22 mouse cellular contexts compared by ENCODE assay signal in genomic region chr16:43360112-43360511, GRCm38 (mm10).
A peak's percentile ranks its signal among the peaks of the same experiment; 100 is the strongest.
DNase-seq lines count a peak whose midpoint lies in the region; ATAC-seq and TF ChIP-seq lines count a peak whose summit lies in the region.
"Had no signal": no experiment of that assay in that cellular context is flagged by ENCODE, and none has a peak within 500 bp of the region (broad histone marks: within the 10 kb centered on the region; RNA-seq: fewer than 3 reads in every experiment).

No protein-coding gene starts in this region.

- intact Hi-C loops in heart, postnatal 10 days (cut with DNase I), result loop anchor here (10.0 kb wide), 1 partner anchor 215 kb away; no protein-coding TSS in a partner anchor

- no peak for TF ChIP-seq CTCF in cerebellum, adult 2 months (IDR thresholded peaks at IDR 0.05; ENCODE audit: borderline replicate concordance, insufficient read depth, low read depth, low read length)
- no peak for TF ChIP-seq CTCF in liver, adult 2 months (IDR thresholded peaks at IDR 0.05; ENCODE audit: low read depth, low read length)

- DNase-seq in cerebellum, adult 2 months, result no peak
- DNase-seq in cerebellum, adult 8-10 months, result no peak
- DNase-seq in heart, adult 9 months (ENCODE audit: low spot score in 2 of 2), result peak; percentile 48
- no peak for DNase-seq in heart, postnatal 10 days
- DNase-seq in liver, adult 2 months (ENCODE audit: extremely low read depth, low read depth, low spot score), result peak; percentile 96
- no peak for DNase-seq in liver, embryonic 11.5 days (ENCODE audit: low spot score)
- peak; percentile 61 for DNase-seq in skeletal muscle tissue, adult 2 months (ENCODE audit: low read depth, low spot score)
- DNase-seq: gastrocnemius, postnatal 25 days; kidney, adult 8-10 months; layer of hippocampus, adult 9-11 months; liver; spleen, adult 18-20 months; thymus, postnatal 25 days had no signal

- H3K4me3 ChIP-seq in cerebellum, adult 2 months (replicated peaks; ENCODE audit: insufficient read depth, low read depth, low read length), result no peak overlapping the region
- H3K4me3 ChIP-seq in liver, adult 2 months (ENCODE audit: insufficient read depth, low read depth, low read length), result no peak overlapping the region
- no peak overlapping the region for H3K4me3 ChIP-seq in liver, embryonic 11.5 days (ENCODE audit: low read depth, low read length)
- H3K4me3 ChIP-seq: embryonic facial prominence, embryonic 12.5 days; erythroblast, embryonic 14.5 days; heart, embryonic 15.5 days; hindbrain, embryonic 12.5 days; left cerebral cortex, adult 2 months; midbrain, embryonic 15.5 days; myocyte had no signal

- H3K4me1 ChIP-seq in cerebellum, adult 2 months (ENCODE audit: control insufficient read depth, insufficient read depth, low read length), result peaks cover 10% of the 10 kb centered on the region
- H3K4me1 ChIP-seq in liver, adult 2 months (ENCODE audit: control insufficient read depth, insufficient read depth, low read length), result peaks cover 25% of the 10 kb centered on the region
- H3K4me1 ChIP-seq in liver, embryonic 11.5 days (replicated peaks; ENCODE audit: control insufficient read depth, insufficient read depth, low read length), result no peaks in the 10 kb centered on the region; the same call in 1 of the 2 replicates

- H3K9ac ChIP-seq in liver, adult 2 months (ENCODE audit: low read depth, low read length), result peak overlapping the region; percentile 33
- no peak overlapping the region for H3K9ac ChIP-seq in liver, embryonic 11.5 days (ENCODE audit: low read depth, low read length)
- H3K9ac ChIP-seq: embryonic facial prominence, embryonic 12.5 days; heart, embryonic 15.5 days; hindbrain, embryonic 12.5 days; midbrain, embryonic 15.5 days had no signal

- H3K27ac ChIP-seq in cerebellum, adult 2 months (ENCODE audit: insufficient read depth, low read length), result 0 out of 2 replicates have a peak overlapping the region, but pooled peaks have one; percentile 27
- H3K27ac ChIP-seq in liver, adult 2 months (replicated peaks; ENCODE audit: insufficient read depth, low read depth, low read length), result peak overlapping the region; percentile 83
- no peak overlapping the region for H3K27ac ChIP-seq in liver, embryonic 11.5 days (ENCODE audit: low read depth, low read length)
- H3K27ac ChIP-seq: embryonic facial prominence, embryonic 12.5 days; heart, embryonic 15.5 days; hindbrain, embryonic 12.5 days; left cerebral cortex, adult 2 months; midbrain, embryonic 15.5 days had no signal

- H3K27me3 ChIP-seq in cerebellum, adult 2 months (ENCODE audit: control insufficient read depth, insufficient read depth, low read length), result no peaks in the 10 kb centered on the region
- no peaks in the 10 kb centered on the region for H3K27me3 ChIP-seq in liver, adult 2 months (ENCODE audit: control insufficient read depth, insufficient read depth, low read length)
- no peaks in the 10 kb centered on the region for H3K27me3 ChIP-seq in liver, embryonic 11.5 days (replicated peaks; ENCODE audit: control insufficient read depth, insufficient read depth, low read length)
- H3K27me3 ChIP-seq: embryonic facial prominence, embryonic 12.5 days; heart, embryonic 15.5 days; hindbrain, embryonic 12.5 days; midbrain, embryonic 15.5 days had no signal

- no peak for ATAC-seq in liver, embryonic 11.5 days (replicated peaks; ENCODE audit: low FRiP score)
- ATAC-seq: forebrain, embryonic 14.5 days; midbrain, embryonic 15.5 days had no signal

- WGBS in cerebellum, adult 2 months, result 91% methylated on average over 2 of the region's 2 CpGs
- WGBS in liver, adult 2 months, result 46% methylated on average over 2 of the region's 2 CpGs
- WGBS in liver, embryonic 11.5 days, result 81% methylated on average over 2 of the region's 2 CpGs

- H3K9me3 ChIP-seq in liver, embryonic 11.5 days (ENCODE audit: control insufficient read depth, low read length), result no peaks in the 10 kb centered on the region
- H3K9me3 ChIP-seq: embryonic facial prominence, embryonic 12.5 days; G1E; heart, embryonic 15.5 days; hindbrain, embryonic 12.5 days; midbrain, embryonic 15.5 days had no signal

- no peak overlapping the region for H3K4me2 ChIP-seq in liver, embryonic 11.5 days
- H3K4me2 ChIP-seq: embryonic facial prominence, embryonic 12.5 days; heart, embryonic 15.5 days; hindbrain, embryonic 12.5 days; midbrain, embryonic 15.5 days had no signal

- no peak for TF ChIP-seq POLR2A in cerebellum, adult 2 months (IDR thresholded peaks at IDR 0.05; ENCODE audit: borderline replicate concordance, insufficient read depth, low read length)
- no peak for TF ChIP-seq POLR2A in liver, adult 2 months (IDR thresholded peaks at IDR 0.05; ENCODE audit: extremely low read depth, insufficient read depth, low read length)

- peaks cover 8% of the 10 kb centered on the region; the same call in 1 of the 2 replicates for H3K79me2 ChIP-seq in liver, adult 2 months (ENCODE audit: control insufficient read depth, insufficient read depth, low read length)

- H3K36me3 ChIP-seq in liver, adult 2 months (ENCODE audit: control insufficient read depth, insufficient read depth, low read length), result no peaks in the 10 kb centered on the region
- no peaks in the 10 kb centered on the region for H3K36me3 ChIP-seq in liver, embryonic 11.5 days (ENCODE audit: control insufficient read depth, insufficient read depth, low read length)
- H3K36me3 ChIP-seq: embryonic facial prominence, embryonic 12.5 days; G1E; heart, embryonic 15.5 days; hindbrain, embryonic 12.5 days; midbrain, embryonic 15.5 days had no signal

Comparison
In these comparisons a context has a peak if more than half of its experiments do, and no peak if none do; other contexts are left out.
1. DNase-seq: peak in heart, adult 9 months (2 of 2), liver, adult 2 months (single experiment) and skeletal muscle tissue, adult 2 months (single experiment); none in cerebellum, adult 2 months (0 of 2), cerebellum, adult 8-10 months (single experiment), heart, postnatal 10 days (0 of 2) and liver, embryonic 11.5 days (single experiment).